In the genomic region with DNA sequence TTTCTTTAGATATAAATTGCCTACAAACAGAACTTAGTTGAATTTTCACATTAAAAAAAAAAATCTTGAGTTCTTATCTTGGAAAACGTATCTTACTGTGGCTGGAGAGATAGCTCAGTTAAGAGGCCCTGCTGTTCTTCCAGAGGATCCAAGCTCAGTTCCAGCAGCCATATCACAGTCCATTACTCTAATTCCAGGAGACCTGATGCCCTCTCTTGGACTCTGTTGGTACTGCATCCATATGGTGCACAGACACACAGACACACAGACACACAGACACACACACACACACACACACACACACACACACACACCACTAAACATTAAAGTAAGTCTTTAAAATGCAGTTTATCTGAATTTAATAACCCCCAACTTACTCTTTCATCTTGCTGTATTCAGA, we compare ENCODE assay signal across 13 mouse cellular contexts.
DNase-seq lines count a peak whose midpoint lies in the region; ATAC-seq and TF ChIP-seq lines count a peak whose summit lies in the region.
"Had no signal": no experiment of that assay in that cellular context is flagged by ENCODE, and none has a peak within 500 bp of the region (broad histone marks: within the 10 kb centered on the region; RNA-seq: fewer than 3 reads in every experiment).

No protein-coding gene starts in this region.

- peak; percentile 43 for TF ChIP-seq CTCF in midbrain, postnatal 0 days (IDR thresholded peaks at IDR 0.05)

- WGBS in hindbrain, embryonic 11.5 days: 83% methylated on average over 1 of the region's 1 CpGs
- WGBS in hindbrain, embryonic 16.5 days: 92% methylated on average over 1 of the region's 1 CpGs
- WGBS in midbrain, postnatal 0 days: 88% methylated on average over 1 of the region's 1 CpGs
- 87% methylated on average over 1 of the region's 1 CpGs for WGBS in midbrain, embryonic 15.5 days

- no peak overlapping the region for H3K4me2 ChIP-seq in hindbrain, embryonic 11.5 days (replicated peaks; ENCODE audit: low read depth, low read length)
- no peak overlapping the region for H3K4me2 ChIP-seq in hindbrain, embryonic 16.5 days (ENCODE audit: low read length)
- no peak overlapping the region for H3K4me2 ChIP-seq in midbrain, postnatal 0 days (ENCODE audit: low read depth, low read length, poor library complexity, severe bottlenecking)
- H3K4me2 ChIP-seq in midbrain, embryonic 15.5 days: no peak overlapping the region
- H3K4me2 ChIP-seq: embryonic facial prominence, embryonic 12.5 days had no signal

- no peaks in the 10 kb centered on the region for H3K4me1 ChIP-seq in hindbrain, embryonic 11.5 days (replicated peaks; ENCODE audit: control insufficient read depth, insufficient read depth, low read length)
- H3K4me1 ChIP-seq in hindbrain, embryonic 16.5 days (ENCODE audit: control insufficient read depth, insufficient read depth, low read depth, low read length): no peaks in the 10 kb centered on the region
- H3K4me1 ChIP-seq in midbrain, postnatal 0 days (ENCODE audit: insufficient read depth, low read length): no peaks in the 10 kb centered on the region
- H3K4me1 ChIP-seq in midbrain, embryonic 15.5 days: no peaks in the 10 kb centered on the region
- H3K4me1 ChIP-seq: embryonic facial prominence, embryonic 12.5 days had no signal

- H3K9me3 ChIP-seq in hindbrain, embryonic 11.5 days (ENCODE audit: control insufficient read depth, low read length): no peaks in the 10 kb centered on the region; the same call in 1 of the 2 replicates
- H3K9me3 ChIP-seq in hindbrain, embryonic 16.5 days (ENCODE audit: control insufficient read depth, low read length): 0 out of 2 replicates have a peak, but pooled peaks cover 3% of the 10 kb centered on the region
- H3K9me3 ChIP-seq in midbrain, postnatal 0 days (ENCODE audit: low read length): no peaks in the 10 kb centered on the region
- H3K9me3 ChIP-seq in midbrain, embryonic 15.5 days: no peaks in the 10 kb centered on the region
- H3K9me3 ChIP-seq: embryonic facial prominence, embryonic 12.5 days had no signal

- no peak overlapping the region for H3K9ac ChIP-seq in hindbrain, embryonic 11.5 days (ENCODE audit: low read depth, low read length)
- H3K9ac ChIP-seq in hindbrain, embryonic 16.5 days (ENCODE audit: low read depth, low read length): no peak overlapping the region
- no peak overlapping the region for H3K9ac ChIP-seq in midbrain, postnatal 0 days (replicated peaks; ENCODE audit: low read length, poor library complexity, severe bottlenecking)
- H3K9ac ChIP-seq in midbrain, embryonic 15.5 days: no peak overlapping the region
- H3K9ac ChIP-seq: embryonic facial prominence, embryonic 12.5 days had no signal

- H3K27ac ChIP-seq in hindbrain, embryonic 11.5 days (ENCODE audit: low read depth, low read length): no peak overlapping the region
- no peak overlapping the region for H3K27ac ChIP-seq in hindbrain, embryonic 16.5 days (ENCODE audit: low read depth, low read length)
- no peak overlapping the region for H3K27ac ChIP-seq in midbrain, postnatal 0 days (ENCODE audit: low read depth, low read length)
- H3K27ac ChIP-seq in midbrain, embryonic 15.5 days: no peak overlapping the region
- H3K27ac ChIP-seq: embryonic facial prominence, embryonic 12.5 days had no signal

- H3K4me3 ChIP-seq in hindbrain, embryonic 11.5 days (ENCODE audit: low read depth, low read length): no peak overlapping the region
- H3K4me3 ChIP-seq in hindbrain, embryonic 16.5 days (ENCODE audit: low read length): no peak overlapping the region
- H3K4me3 ChIP-seq in midbrain, postnatal 0 days (ENCODE audit: low read depth, low read length): no peak overlapping the region
- H3K4me3 ChIP-seq in midbrain, embryonic 15.5 days: no peak overlapping the region
- H3K4me3 ChIP-seq: embryonic facial prominence, embryonic 12.5 days had no signal

- DNase-seq in hindbrain, embryonic 11.5 days (ENCODE audit: low spot score): peak; percentile 10
- DNase-seq in midbrain, postnatal 0 days (ENCODE audit: low spot score): no peak
- peak; percentile 68 for DNase-seq in ZHBTc4 (ENCODE audit: low read depth, low spot score)
- no peak for DNase-seq in adrenal gland, postnatal 36 days
- DNase-seq in ovary, adult 18-20 months (ENCODE audit: low spot score): no peak
- DNase-seq: cerebellum, adult 11-12 months; kidney, postnatal 25 days; layer of hippocampus, postnatal 36 days; lung, adult 18-20 months had no signal

- H3K36me3 ChIP-seq in hindbrain, embryonic 11.5 days (ENCODE audit: control insufficient read depth, insufficient read depth, low read length): no peaks in the 10 kb centered on the region
- H3K36me3 ChIP-seq in hindbrain, embryonic 16.5 days (ENCODE audit: control insufficient read depth, insufficient read depth, low read length): no peaks in the 10 kb centered on the region
- H3K36me3 ChIP-seq in midbrain, postnatal 0 days (ENCODE audit: insufficient read depth, low read length): no peaks in the 10 kb centered on the region
- H3K36me3 ChIP-seq in midbrain, embryonic 15.5 days (replicated peaks): no peaks in the 10 kb centered on the region
- H3K36me3 ChIP-seq: embryonic facial prominence, embryonic 12.5 days had no signal

- no peak for ATAC-seq in hindbrain, embryonic 11.5 days (ENCODE audit: low FRiP score)
- ATAC-seq in hindbrain, embryonic 16.5 days: no peak
- no peak for ATAC-seq in midbrain, postnatal 0 days (ENCODE audit: low FRiP score)
- ATAC-seq in midbrain, embryonic 15.5 days (replicated peaks): no peak
- ATAC-seq: inflammation-experienced regulatory T-cells, adult 6 months had no signal

- no peaks in the 10 kb centered on the region for H3K27me3 ChIP-seq in hindbrain, embryonic 11.5 days (ENCODE audit: control insufficient read depth, insufficient read depth, low read length)
- H3K27me3 ChIP-seq in hindbrain, embryonic 16.5 days (replicated peaks; ENCODE audit: control insufficient read depth, insufficient read depth, low read length): no peaks in the 10 kb centered on the region
- H3K27me3 ChIP-seq in midbrain, postnatal 0 days (ENCODE audit: insufficient read depth, low read length): no peaks in the 10 kb centered on the region
- no peaks in the 10 kb centered on the region for H3K27me3 ChIP-seq in midbrain, embryonic 15.5 days (replicated peaks)
- H3K27me3 ChIP-seq: embryonic facial prominence, embryonic 12.5 days had no signal

Comparison
In these comparisons a context has a peak if more than half of its experiments do, and no peak if none do; other contexts are left out.
1. DNase-seq: peak in hindbrain, embryonic 11.5 days (single experiment) and ZHBTc4 (single experiment); none in midbrain, postnatal 0 days (single experiment), adrenal gland, postnatal 36 days (0 of 2) and ovary, adult 18-20 months (single experiment).